Mouse (Mus musculus) lung, postnatal 0 days (tissue): ENCODE data around the gene Metap1d.

Source experiments
- CTCF ChIP-seq: IDR thresholded peaks from 2 replicates; pipeline ENCODE4 v1.5.1; 2016; ENCODE audit warnings: antibody characterized with exemption, mild to moderate bottlenecking
- EP300 ChIP-seq: IDR thresholded peaks from 2 replicates; pipeline ENCODE4 v1.6.1; 2016; ENCODE audit warnings: antibody characterized with exemption, mild to moderate bottlenecking, control low read depth

DNA sequence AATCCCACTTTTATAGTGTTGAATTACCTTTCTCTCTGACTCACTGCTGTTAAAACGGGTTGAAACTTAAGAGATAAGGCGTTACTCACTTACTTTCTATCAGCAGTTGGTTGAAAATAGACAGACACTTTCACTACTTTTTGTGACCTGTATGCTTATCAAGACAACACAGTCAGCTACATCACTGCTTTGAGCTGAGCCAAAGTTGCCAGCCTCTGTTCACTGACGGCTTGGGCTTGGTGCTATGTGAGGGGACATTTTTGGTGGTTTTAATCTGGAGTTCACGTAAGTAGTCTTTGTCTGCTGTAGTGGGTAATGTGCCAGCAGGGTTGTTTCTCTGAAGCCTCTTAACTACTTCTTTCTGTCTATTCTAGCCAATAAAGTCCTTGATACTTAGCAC, 28.5 kb upstream of the Metap1d start:
- TF ChIP-seq CTCF (no peak), EP300 (no peak)
